In the genomic region with DNA sequence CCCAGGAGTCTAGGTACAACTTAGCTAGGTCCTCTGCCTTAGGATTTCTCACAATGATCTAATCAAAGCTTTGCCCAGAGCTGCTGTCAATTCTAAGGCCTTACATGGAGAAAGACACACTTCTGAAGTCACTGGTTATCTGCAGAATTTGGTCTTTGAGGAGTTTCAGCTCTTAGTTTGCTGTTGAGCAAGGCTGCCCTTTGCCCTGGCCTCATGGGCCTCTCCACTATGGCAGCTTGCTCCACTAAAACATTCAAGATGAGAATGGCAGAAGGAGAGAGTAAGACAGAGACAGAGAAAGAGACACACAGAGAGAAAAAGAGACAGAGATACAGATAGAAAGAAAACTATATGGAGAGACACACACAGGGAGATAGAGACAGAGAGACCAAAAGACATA, we compare ENCODE assay signal across 16 mouse cellular contexts.
DNase-seq lines count a peak whose midpoint lies in the region; ATAC-seq and TF ChIP-seq lines count a peak whose summit lies in the region.
"Had no signal": no experiment of that assay in that cellular context is flagged by ENCODE, and none has a peak within 500 bp of the region (broad histone marks: within the 10 kb centered on the region; RNA-seq: fewer than 3 reads in every experiment).

No protein-coding gene starts in this region.

- H3K4me2 ChIP-seq in lung, embryonic 16.5 days (ENCODE audit: low read depth, low read length), result no peak overlapping the region
- H3K4me2 ChIP-seq in intestine, embryonic 15.5 days (replicated peaks), result no peak overlapping the region
- peak overlapping the region; percentile 76 for H3K4me2 ChIP-seq in myocyte (ENCODE audit: low read depth)
- H3K4me2 ChIP-seq: forebrain, embryonic 13.5 days; midbrain, embryonic 13.5 days; stomach, embryonic 15.5 days had no signal

- no peaks in the 10 kb centered on the region for H3K79me2 ChIP-seq in myocyte (ENCODE audit: control insufficient read depth, insufficient read depth)

- no peak overlapping the region for H3ac ChIP-seq in myocyte (ENCODE audit: control insufficient read depth, insufficient read length)

- ATAC-seq in lung, embryonic 16.5 days (ENCODE audit: low read depth), result no peak
- ATAC-seq in intestine, embryonic 15.5 days, result peak; percentile 44; the same call in 1 of the 2 replicates
- no peak for ATAC-seq in activated CD4-positive, CD25-positive, alpha-beta regulatory T cell, adult 4 months
- ATAC-seq: forebrain, embryonic 13.5 days had no signal

- H3K9me3 ChIP-seq in lung, embryonic 16.5 days (ENCODE audit: control insufficient read depth, low read length), result no peaks in the 10 kb centered on the region
- H3K9me3 ChIP-seq in intestine, embryonic 15.5 days, result no peaks in the 10 kb centered on the region
- H3K9me3 ChIP-seq: forebrain, embryonic 13.5 days; hindbrain, embryonic 10.5 days; midbrain, embryonic 13.5 days; stomach, embryonic 15.5 days had no signal

- no peaks in the 10 kb centered on the region for H3K36me3 ChIP-seq in lung, embryonic 16.5 days (ENCODE audit: control insufficient read depth, insufficient read depth, low read length)
- no peaks in the 10 kb centered on the region for H3K36me3 ChIP-seq in intestine, embryonic 15.5 days
- H3K36me3 ChIP-seq in myocyte (ENCODE audit: control insufficient read depth, insufficient read depth), result no peaks in the 10 kb centered on the region
- H3K36me3 ChIP-seq: hindbrain, embryonic 10.5 days; midbrain, embryonic 13.5 days; stomach, embryonic 15.5 days had no signal

- H3K27me3 ChIP-seq in lung, embryonic 16.5 days (ENCODE audit: control insufficient read depth, insufficient read depth, low read depth, low read length), result no peaks in the 10 kb centered on the region
- peaks cover 4% of the 10 kb centered on the region; the same call in 1 of the 2 replicates for H3K27me3 ChIP-seq in intestine, embryonic 15.5 days (replicated peaks)
- H3K27me3 ChIP-seq in myocyte (ENCODE audit: control insufficient read depth, insufficient read depth, insufficient read length), result no peaks in the 10 kb centered on the region
- H3K27me3 ChIP-seq: stomach, embryonic 15.5 days had no signal

- H3K4me3 ChIP-seq in lung, embryonic 16.5 days (ENCODE audit: low read length), result no peak overlapping the region
- H3K4me3 ChIP-seq in intestine, embryonic 15.5 days (replicated peaks), result no peak overlapping the region
- no peak overlapping the region for H3K4me3 ChIP-seq in myocyte
- H3K4me3 ChIP-seq: forebrain, embryonic 13.5 days; hindbrain, embryonic 10.5 days; midbrain, embryonic 13.5 days; stomach, embryonic 15.5 days had no signal

- H3K27ac ChIP-seq in lung, embryonic 16.5 days (ENCODE audit: low read length), result peak overlapping the region; percentile 91; the same call in 1 of the 2 replicates
- H3K27ac ChIP-seq in intestine, embryonic 15.5 days, result peak overlapping the region; percentile 41
- H3K27ac ChIP-seq: hindbrain, embryonic 10.5 days; midbrain, embryonic 13.5 days had no signal

- no peak overlapping the region for H3K9ac ChIP-seq in lung, embryonic 16.5 days (ENCODE audit: low read length)
- no peak overlapping the region for H3K9ac ChIP-seq in intestine, embryonic 15.5 days
- H3K9ac ChIP-seq: forebrain, embryonic 13.5 days; midbrain, embryonic 13.5 days; stomach, embryonic 15.5 days had no signal

- peak; percentile 77 for DNase-seq in heart, adult 11 months
- no peak for DNase-seq in heart, postnatal 4 days
- no peak for DNase-seq in lung, adult 18-20 months
- DNase-seq in spleen, adult 12 weeks (ENCODE audit: low spot score), result no peak
- DNase-seq: adrenal gland, postnatal 10 days; cerebellum, adult 11 months; cerebellum, postnatal 14 days; lung, postnatal 4 days had no signal

- H3K4me1 ChIP-seq in lung, embryonic 16.5 days (replicated peaks; ENCODE audit: control insufficient read depth, insufficient read depth, low read length), result peaks cover 35% of the 10 kb centered on the region
- H3K4me1 ChIP-seq in intestine, embryonic 15.5 days (replicated peaks), result peaks cover 60% of the 10 kb centered on the region

- no peak for TF ChIP-seq POLR2A in myocyte (IDR thresholded peaks at IDR 0.05; ENCODE audit: insufficient read length, low read depth)

TF ChIP-seq in myocyte, 11 proteins besides CTCF, POLR2A, EP300 and RAD21:
- TF ChIP-seq REST (IDR thresholded peaks at IDR 0.05; ENCODE audit: insufficient read depth, insufficient read length) (no peak), TCF3 (IDR thresholded peaks at IDR 0.05; ENCODE audit: insufficient read length, low read depth) (no peak), POLR2AphosphoS2 (IDR thresholded peaks at IDR 0.05; ENCODE audit: insufficient read length, low read depth) (no peak), MAX (IDR thresholded peaks at IDR 0.05; ENCODE audit: low read depth) (no peak), TCF12 (IDR thresholded peaks at IDR 0.05; ENCODE audit: insufficient read depth, poor library complexity, severe bottlenecking) (no peak), MYOG (IDR thresholded peaks at IDR 0.05; ENCODE audit: control insufficient read depth in 1 of 3, insufficient read depth in 1 of 3, insufficient read length in 2 of 3, low read depth in 2 of 3) (no peak), MYOD1 (IDR thresholded peaks at IDR 0.05; ENCODE audit: control insufficient read depth in 1 of 3, insufficient read length in 2 of 3, low read depth in 2 of 3) (no peak), E2F4 (IDR thresholded peaks at IDR 0.05; ENCODE audit: insufficient read depth) (no peak), CEBPB (IDR thresholded peaks at IDR 0.05; ENCODE audit: insufficient read depth, poor library complexity, severe bottlenecking) (no peak), USF1 (IDR thresholded peaks at IDR 0.05; ENCODE audit: low read depth) (no peak), SRF (IDR thresholded peaks at IDR 0.05; ENCODE audit: control insufficient read depth, insufficient read length, low read depth) (no peak)
